Mouse (Mus musculus) fibroblast of lung, adult 2 months (primary cell): ENCODE measurements around the gene Vasn.

Source experiments
- DNase-seq: peaks from one replicate; pipeline ENCODE4 v3.0.0-alpha.2; 2011; ENCODE audit warnings: low read depth

The Vasn gene

GRCm38 (mm10) chr16:4643670-4644419 lies 4.1 kb downstream of the Vasn start:
- DNase-seq: peak; percentile 83

- no peak for DNase-seq
These were observed 6.1 kb downstream of the Vasn start for GRCm38 (mm10) chr16:4645867-4646266.

GRCm38 (mm10) chr16:4646831-4647230 lies 7.1 kb downstream of the Vasn start:
- no peak for DNase-seq

DNA sequence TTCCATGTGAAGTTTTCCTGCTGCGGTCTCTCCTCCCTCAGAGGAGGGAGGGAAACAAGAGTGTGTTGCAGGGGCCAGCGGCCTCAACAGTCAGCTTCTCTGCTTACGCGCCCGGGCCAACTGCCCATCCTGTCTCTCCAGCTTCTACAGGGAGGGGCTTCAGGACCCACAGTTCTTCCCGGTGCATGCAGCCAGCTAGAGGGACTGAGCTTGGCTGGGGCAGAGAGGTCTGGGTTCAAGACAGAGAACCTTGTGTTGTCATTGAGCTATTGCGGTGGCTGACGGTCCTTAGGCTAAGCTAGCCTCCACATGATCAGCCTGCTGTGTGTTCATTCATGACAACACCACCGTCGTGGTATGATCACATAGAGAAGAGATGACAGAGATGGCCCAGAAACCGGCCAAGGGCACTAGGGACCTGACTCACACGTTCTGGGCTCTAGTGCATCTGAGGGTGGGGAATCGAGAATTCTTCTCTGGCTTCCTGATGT lies 8.0 kb downstream of the Vasn start:
- DNase-seq: peak; percentile 88

DNA sequence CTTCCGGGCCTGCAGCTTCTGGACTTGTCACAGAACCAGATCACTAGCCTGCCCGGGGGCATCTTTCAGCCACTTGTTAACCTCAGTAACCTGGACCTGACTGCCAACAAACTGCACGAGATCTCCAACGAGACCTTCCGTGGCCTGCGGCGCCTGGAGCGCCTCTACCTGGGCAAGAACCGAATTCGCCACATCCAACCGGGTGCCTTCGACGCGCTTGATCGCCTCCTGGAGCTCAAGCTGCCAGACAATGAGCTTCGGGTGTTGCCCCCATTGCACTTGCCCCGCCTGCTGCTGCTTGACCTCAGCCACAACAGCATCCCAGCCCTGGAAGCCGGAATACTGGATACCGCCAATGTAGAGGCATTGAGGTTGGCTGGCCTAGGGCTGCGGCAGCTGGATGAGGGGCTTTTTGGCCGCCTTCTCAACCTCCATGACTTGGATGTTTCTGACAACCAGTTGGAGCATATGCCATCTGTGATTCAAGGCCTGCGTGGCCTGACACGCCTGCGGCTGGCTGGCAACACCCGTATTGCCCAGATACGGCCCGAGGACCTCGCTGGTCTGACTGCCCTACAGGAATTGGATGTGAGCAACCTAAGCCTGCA lies 8.8 kb downstream of the Vasn start:
- DNase-seq: no peak

GRCm38 (mm10) chr16:4649211-4649610 lies 9.5 kb downstream of the Vasn start:
- no peak for DNase-seq

GRCm38 (mm10) chr16:4649692-4650091 lies 10.0 kb downstream of the Vasn start:
- no peak for DNase-seq

- DNase-seq: no peak
These were observed 10.4 kb downstream of the Vasn start for GRCm38 (mm10) chr16:4650161-4650560.

DNA sequence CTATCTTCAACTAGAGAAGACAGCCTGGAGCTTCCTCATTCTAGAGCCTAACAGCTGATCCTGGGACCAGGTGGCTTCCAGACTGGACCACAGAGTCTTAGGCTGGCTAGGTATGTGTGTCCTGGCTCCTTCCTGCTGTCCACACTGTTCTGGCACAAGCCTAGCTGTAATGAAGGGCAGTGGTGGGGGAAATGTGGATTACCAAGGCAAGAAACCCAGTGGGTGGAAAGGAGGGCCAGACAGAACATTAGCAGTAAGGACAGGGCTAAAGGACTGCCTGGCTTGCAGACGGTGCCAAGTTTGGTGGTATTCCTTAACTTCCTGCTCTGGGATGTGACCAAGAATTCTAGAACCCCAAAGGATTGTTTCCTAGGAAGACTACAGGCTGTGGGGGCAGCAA lies 11.3 kb downstream of the Vasn start:
- no peak for DNase-seq

- peak; percentile 96 for DNase-seq
These were observed 11.9 kb downstream of the Vasn start for GRCm38 (mm10) chr16:4651624-4652023.

DNA sequence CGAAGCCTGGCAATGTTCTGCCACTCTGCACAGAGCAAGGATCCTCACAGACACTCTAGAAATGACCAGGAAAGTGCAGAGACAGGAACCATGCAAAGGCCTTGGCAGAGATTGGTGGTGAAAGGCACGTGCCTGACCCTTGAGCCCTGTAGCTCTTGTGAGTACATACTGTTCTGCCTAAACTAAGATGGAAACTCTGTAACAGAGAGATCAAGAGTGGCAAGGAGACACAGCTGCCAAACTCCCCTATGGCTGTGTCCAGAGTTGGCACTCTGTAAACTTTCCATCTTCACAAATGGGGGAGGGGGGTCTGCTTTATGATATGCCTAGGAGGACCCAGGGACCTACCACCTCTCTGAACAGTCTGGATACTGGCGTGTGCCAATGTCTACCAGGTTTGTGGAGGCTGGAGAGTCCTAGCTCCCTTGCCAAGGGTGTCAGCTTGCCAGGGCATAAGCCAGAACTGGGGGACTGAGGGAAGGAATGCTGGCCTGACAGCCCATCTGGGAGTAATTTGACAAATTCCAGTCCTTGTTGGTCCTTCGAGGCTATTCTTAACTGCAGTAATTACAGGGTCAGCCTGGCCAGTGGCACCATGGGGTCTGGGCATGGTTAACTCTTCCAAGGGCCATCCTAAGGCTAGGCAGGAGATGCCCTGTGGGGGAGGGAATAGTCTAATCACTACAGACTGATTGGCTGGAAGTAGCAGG lies 13.1 kb downstream of the Vasn start:
- DNase-seq: no peak

GRCm38 (mm10) chr16:4654706-4655105 lies 15.0 kb downstream of the Vasn start:
- no peak for DNase-seq

- DNase-seq: no peak
These were observed 15.6 kb downstream of the Vasn start for GRCm38 (mm10) chr16:4655251-4655734.

DNA sequence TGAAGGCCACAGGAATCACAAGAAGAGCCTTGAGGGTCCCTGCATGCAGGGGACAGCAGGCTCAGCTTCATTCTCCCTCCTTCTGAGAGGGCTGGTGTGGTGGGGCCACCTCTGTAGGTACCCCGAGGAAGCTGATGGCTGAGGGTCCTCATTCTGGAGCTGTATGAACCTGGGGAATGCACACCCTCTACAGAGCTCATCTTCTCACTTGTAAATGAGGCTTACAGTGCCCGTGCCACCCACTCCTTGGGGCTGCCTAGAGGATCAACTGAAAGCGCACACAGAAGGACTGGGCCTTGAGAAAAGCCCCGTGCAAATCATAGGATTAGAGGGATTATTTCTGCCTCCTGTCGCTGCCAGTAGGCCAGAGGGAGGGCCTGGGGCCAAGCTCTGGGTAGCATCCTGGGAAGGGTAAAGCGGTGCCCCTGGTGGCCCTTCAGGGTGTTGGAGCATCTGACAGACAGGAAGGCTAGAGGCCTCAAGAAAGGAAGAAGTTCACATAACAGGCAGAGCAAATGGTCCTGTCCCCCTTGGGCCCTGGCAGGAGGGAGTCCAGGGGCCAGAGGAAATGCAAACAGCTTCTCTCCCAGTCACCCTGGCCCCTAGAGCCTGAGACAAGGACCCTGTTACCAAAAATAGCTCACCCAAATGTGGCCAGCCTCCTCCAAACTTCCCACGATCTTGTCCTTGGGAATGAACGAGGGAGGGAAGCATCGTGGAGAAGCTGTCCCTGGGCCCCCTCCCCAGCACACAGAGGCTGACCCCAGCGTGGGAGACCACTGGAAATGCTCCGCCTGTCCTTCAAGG lies 16.2 kb downstream of the Vasn start:
- DNase-seq: no peak

DNA sequence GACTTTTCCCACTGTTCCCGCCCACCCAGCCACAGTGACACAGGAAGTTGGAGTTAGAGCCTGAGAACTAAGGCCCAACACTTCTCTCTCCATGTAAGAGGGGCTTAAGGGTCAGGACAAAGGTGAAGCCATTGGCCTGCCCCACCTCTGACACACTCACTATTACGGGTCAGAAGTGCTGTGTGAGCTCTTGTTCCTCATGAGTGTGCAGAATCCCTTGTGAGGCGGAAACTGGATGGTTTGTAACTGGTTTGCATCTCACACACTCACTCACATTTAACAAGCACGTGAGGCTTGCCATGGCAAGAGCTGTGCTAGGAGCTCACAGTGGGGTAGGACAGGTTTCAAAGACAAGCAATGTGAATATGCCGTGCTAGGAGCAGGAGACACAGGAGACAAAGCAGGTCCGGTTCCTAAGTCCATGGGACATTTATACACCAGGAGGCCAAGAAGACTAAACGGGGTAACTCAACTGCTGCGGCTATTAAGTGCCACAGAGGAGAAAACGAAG lies 16.9 kb downstream of the Vasn start:
- DNase-seq: no peak

GRCm38 (mm10) chr16:4658781-4659245 lies 19.1 kb downstream of the Vasn start:
- peak; percentile 90 for DNase-seq

GRCm38 (mm10) chr16:4659326-4659725 lies 19.6 kb downstream of the Vasn start:
- no peak for DNase-seq

DNA sequence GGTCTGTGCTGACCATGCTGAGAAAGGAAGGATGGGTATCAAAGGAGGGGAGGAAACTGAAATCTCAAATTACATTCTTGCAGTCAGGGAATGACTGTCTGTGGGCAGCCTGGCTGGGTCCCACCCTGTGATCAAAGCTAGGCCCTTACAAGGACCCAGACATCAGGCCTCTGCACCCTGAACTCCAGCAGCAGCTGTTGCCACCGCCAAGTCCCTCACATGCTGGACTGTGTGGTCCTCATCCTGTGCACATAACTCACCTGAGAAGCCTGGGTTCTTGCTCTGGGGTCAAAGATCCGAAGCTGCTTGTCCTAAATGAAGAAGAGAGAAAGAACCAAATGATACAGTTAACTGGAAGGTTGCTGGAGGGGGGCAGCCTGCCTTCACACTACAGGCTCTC lies 21.9 kb downstream of the Vasn start:
- DNase-seq: no peak

- no peak for DNase-seq
These were observed 24.1 kb downstream of the Vasn start for GRCm38 (mm10) chr16:4663806-4664205.

DNA sequence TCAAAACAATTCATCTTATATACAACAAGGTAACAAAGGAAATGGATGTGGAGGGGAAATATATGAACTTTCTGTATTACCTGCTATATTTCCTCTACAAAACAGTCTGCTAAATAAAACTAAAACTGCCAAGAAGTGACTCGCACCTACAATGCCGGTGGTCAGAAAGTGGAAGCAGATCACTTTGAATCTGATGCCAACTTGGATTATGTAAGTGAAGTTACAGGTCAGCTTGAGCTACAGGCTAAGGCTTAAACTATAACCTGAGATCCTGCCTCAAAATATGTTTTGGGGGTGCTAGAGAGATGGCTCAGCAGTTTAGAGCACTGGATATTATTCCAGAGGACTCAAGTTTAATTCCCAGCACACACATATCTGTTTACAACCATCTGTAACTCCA lies 26.0 kb downstream of the Vasn start:
- DNase-seq: no peak

DNA sequence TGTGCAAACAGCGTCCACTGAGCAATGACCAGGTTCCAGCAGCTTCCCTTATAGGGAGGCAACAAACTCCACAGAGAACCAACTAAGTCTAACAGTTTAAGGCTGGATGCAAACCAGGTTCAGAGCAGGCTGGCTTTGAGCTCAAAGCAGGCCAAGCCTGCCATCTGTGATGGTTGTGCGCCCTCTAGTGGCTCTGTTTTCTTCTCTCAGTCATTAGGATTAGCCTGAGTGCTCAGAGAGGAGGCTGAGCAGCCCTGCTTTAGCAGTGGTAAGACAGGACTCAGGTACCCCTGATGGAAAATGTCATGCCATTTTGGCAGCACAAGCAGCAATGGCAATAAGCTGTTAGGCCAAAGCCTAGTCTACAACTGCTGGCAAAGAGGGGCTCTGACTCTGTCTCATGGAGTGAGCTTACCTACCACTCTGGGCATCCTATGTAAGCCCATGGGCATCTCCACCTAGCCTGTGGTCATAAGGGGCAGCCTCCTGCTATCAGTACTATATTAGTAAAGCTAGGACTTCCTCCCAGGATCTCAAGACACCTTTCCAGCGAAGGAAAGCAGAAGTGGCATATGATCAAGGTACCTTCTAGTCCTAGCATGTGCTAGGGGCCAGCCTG lies 27.6 kb downstream of the Vasn start:
- DNase-seq: no peak
